Mouse (Mus musculus) neural tube, embryonic 11.5 days (tissue): ENCODE data around the gene Pde10a. TPM values are rescaled to one million over a fixed set of nuclear protein-coding genes. Genes with fewer than 3 reads are reported as not detected.

Experiments used
- ATAC-seq: fragments of 200-750 bp; cut with Nextera tagmentation; 2 replicates; pipeline ENCODE4 v1.8.0; 2017; ENCODE audit warnings: moderate number of reproducible peaks, mild to moderate bottlenecking, moderate TSS enrichment, moderate library complexity; ENCODE audit not compliant: insufficient read depth, low FRiP score, low TSS enrichment
- DNase-seq: peaks from one replicate; pipeline ENCODE4 v3.0.0-alpha.2; 2015; ENCODE audit warnings: low spot score
- H3K27ac ChIP-seq: fragments of 300-500 bp; sonication (generic); 2 replicates; pipeline ENCODE4 v1.5.1; 2014; ENCODE audit warnings: low read depth, mild to moderate bottlenecking, low read length
- H3K27me3 ChIP-seq: fragments of 300-500 bp; sonication (generic); 2 replicates; pipeline ENCODE4 v1.6.1; 2014; ENCODE audit warnings: mild to moderate bottlenecking, low read length, mixed read lengths; ENCODE audit not compliant: control insufficient read depth, insufficient read depth
- H3K36me3 ChIP-seq: fragments of 300-500 bp; sonication (generic); 2 replicates; pipeline ENCODE4 v1.6.1; 2014; ENCODE audit warnings: mild to moderate bottlenecking, low read length, moderate library complexity, mixed read lengths; ENCODE audit not compliant: control insufficient read depth, insufficient read depth
- H3K4me1 ChIP-seq: fragments of 300-500 bp; sonication (generic); 2 replicates; pipeline ENCODE4 v1.6.1; 2014; ENCODE audit warnings: low read length, mixed read lengths; ENCODE audit not compliant: control insufficient read depth, insufficient read depth
- H3K4me2 ChIP-seq: fragments of 300-500 bp; sonication (generic); 2 replicates; pipeline ENCODE4 v1.6.1; 2014; ENCODE audit warnings: low read depth, mild to moderate bottlenecking, moderate library complexity
- H3K4me3 ChIP-seq: fragments of 300-500 bp; sonication (generic); 2 replicates; pipeline ENCODE4 v1.5.1; 2014; ENCODE audit warnings: low read depth, low read length
- H3K9ac ChIP-seq: fragments of 300-500 bp; sonication (generic); 2 replicates; pipeline ENCODE4 v1.6.1; 2014; ENCODE audit warnings: mild to moderate bottlenecking, low read length
- H3K9me3 ChIP-seq: fragments of 300-500 bp; sonication (generic); 2 replicates; pipeline ENCODE4 v1.6.1; 2016; ENCODE audit warnings: low read length; ENCODE audit not compliant: control insufficient read depth
- WGBS: fragments of 180-500 bp; shearing (Covaris S2); extraction: QIAGEN DNeasy Blood & Tissue Kit; methylation state at CpG from one replicate; pipeline ENCODE4 v1.1.7; 2014; 5-methylcytosine and 5-hydroxymethylcytosine counted together
- polyA plus RNA-seq: library from polyadenylated mRNA; unstranded; fragments of >200 nt; fragmentation: Nextera tagmentation; extraction: Ambion mirVana; gene quantifications from 2 replicates; pipeline ENCODE4 v1.2.1, GENCODE M21; 2014

The Pde10a gene
- polyA plus RNA-seq, 1 experiment from 2014 or later: 5.9 TPM

- Histone ChIP-seq H3K36me3 (no peaks in the 10 kb centered on the region), H3K9ac (no peak overlapping the region), H3K27ac (no peak overlapping the region), H3K4me3 (no peak overlapping the region), H3K4me1 (no peaks in the 10 kb centered on the region), H3K9me3 (no peaks in the 10 kb centered on the region), H3K4me2 (no peak overlapping the region), H3K27me3 (no peaks in the 10 kb centered on the region)
- ATAC-seq: no peak
- WGBS: 78% methylated on average over 8 of the region's 8 CpGs
- DNase-seq: no peak
Observed at GRCm38 (mm10) chr17:8898221-8898620, 373.0 kb downstream of the Pde10a start.

- no peaks in the 10 kb centered on the region for H3K9me3 ChIP-seq
- WGBS: 87% methylated on average over 7 of the region's 7 CpGs
- no peak overlapping the region for H3K4me2 ChIP-seq
- ATAC-seq (no peak), DNase-seq (no peak)
- H3K4me1 ChIP-seq: no peaks in the 10 kb centered on the region
- no peak overlapping the region for H3K4me3 ChIP-seq
- H3K9ac ChIP-seq: no peak overlapping the region
- H3K27ac ChIP-seq: no peak overlapping the region
- no peaks in the 10 kb centered on the region for H3K36me3 ChIP-seq
- no peaks in the 10 kb centered on the region for H3K27me3 ChIP-seq
Observed at GRCm38 (mm10) chr17:8899212-8899611, 374.0 kb downstream of the Pde10a start.

GRCm38 (mm10) chr17:8903555-8904283 is 378.5 kb downstream of the Pde10a start:
- Histone ChIP-seq H3K36me3 (no peaks in the 10 kb centered on the region), H3K9ac (no peak overlapping the region), H3K27me3 (no peaks in the 10 kb centered on the region), H3K9me3 (no peaks in the 10 kb centered on the region), H3K4me2 (no peak overlapping the region), H3K4me3 (no peak overlapping the region), H3K27ac (no peak overlapping the region), H3K4me1 (no peaks in the 10 kb centered on the region)
- ATAC-seq (no peak), DNase-seq (no peak)
- 87% methylated on average over 5 of the region's 5 CpGs for WGBS

- H3K9ac ChIP-seq: no peak overlapping the region
- H3K36me3 ChIP-seq: no peaks in the 10 kb centered on the region
- ATAC-seq: no peak
- no peak overlapping the region for H3K27ac ChIP-seq
- no peaks in the 10 kb centered on the region for H3K9me3 ChIP-seq
- no peak for DNase-seq
- H3K4me1 ChIP-seq: no peaks in the 10 kb centered on the region
- H3K4me2 ChIP-seq: no peak overlapping the region
- no peaks in the 10 kb centered on the region for H3K27me3 ChIP-seq
- 68% methylated on average over 5 of the region's 5 CpGs for WGBS
- no peak overlapping the region for H3K4me3 ChIP-seq
Observed at GRCm38 (mm10) chr17:8910571-8910970, 385.4 kb downstream of the Pde10a start.

- Histone ChIP-seq H3K9me3 (no peaks in the 10 kb centered on the region), H3K27me3 (no peaks in the 10 kb centered on the region), H3K27ac (no peak overlapping the region), H3K36me3 (no peaks in the 10 kb centered on the region), H3K4me3 (no peak overlapping the region), H3K4me1 (no peaks in the 10 kb centered on the region), H3K4me2 (no peak overlapping the region), H3K9ac (no peak overlapping the region)
- DNase-seq (no peak), ATAC-seq (no peak)
- WGBS: 85% methylated on average over 3 of the region's 3 CpGs
Observed at GRCm38 (mm10) chr17:8912933-8913332, 387.8 kb downstream of the Pde10a start.

GRCm38 (mm10) chr17:8915693-8916092 is 390.5 kb downstream of the Pde10a start:
- H3K36me3 ChIP-seq: no peaks in the 10 kb centered on the region
- no peaks in the 10 kb centered on the region for H3K27me3 ChIP-seq
- H3K27ac ChIP-seq: no peak overlapping the region
- no peak overlapping the region for H3K4me2 ChIP-seq
- H3K9me3 ChIP-seq: no peaks in the 10 kb centered on the region
- no peak overlapping the region for H3K9ac ChIP-seq
- H3K4me1 ChIP-seq: no peaks in the 10 kb centered on the region
- DNase-seq (no peak), ATAC-seq (no peak)
- H3K4me3 ChIP-seq: no peak overlapping the region

GRCm38 (mm10) chr17:8923074-8923473 is 397.9 kb downstream of the Pde10a start:
- no peak overlapping the region for H3K4me2 ChIP-seq
- ATAC-seq (no peak), DNase-seq (no peak)
- 0 out of 2 replicates have a peak, but pooled peaks cover 3% of the 10 kb centered on the region for H3K4me1 ChIP-seq
- H3K27me3 ChIP-seq: no peaks in the 10 kb centered on the region
- no peaks in the 10 kb centered on the region for H3K36me3 ChIP-seq
- 51% methylated on average over 4 of the region's 4 CpGs for whole genome bisulfite sequencing
- H3K9me3 ChIP-seq: no peaks in the 10 kb centered on the region
- H3K9ac ChIP-seq: no peak overlapping the region
- no peak overlapping the region for H3K4me3 ChIP-seq
- no peak overlapping the region for H3K27ac ChIP-seq

GRCm38 (mm10) chr17:8923727-8924126 is 398.6 kb downstream of the Pde10a start:
- no peaks in the 10 kb centered on the region for H3K9me3 ChIP-seq
- no peaks in the 10 kb centered on the region for H3K27me3 ChIP-seq
- H3K27ac ChIP-seq: no peak overlapping the region
- no peak for ATAC-seq
- 54% methylated on average over 8 of the region's 8 CpGs for WGBS
- no peak overlapping the region for H3K9ac ChIP-seq
- DNase-seq: no peak
- H3K4me2 ChIP-seq: no peak overlapping the region
- no peak overlapping the region for H3K4me3 ChIP-seq
- peaks cover 6% of the 10 kb centered on the region; the same call in 1 of the 2 replicates for H3K4me1 ChIP-seq
- no peaks in the 10 kb centered on the region for H3K36me3 ChIP-seq

- Histone ChIP-seq H3K4me3 (no peak overlapping the region), H3K27ac (no peak overlapping the region), H3K27me3 (no peaks in the 10 kb centered on the region), H3K4me2 (no peak overlapping the region), H3K9me3 (no peaks in the 10 kb centered on the region), H3K36me3 (no peaks in the 10 kb centered on the region), H3K4me1 (peaks cover 6% of the 10 kb centered on the region; the same call in 1 of the 2 replicates), H3K9ac (no peak overlapping the region)
- no peak for ATAC-seq
- no peak for DNase-seq
- 66% methylated on average over 10 of the region's 10 CpGs for WGBS
Observed at GRCm38 (mm10) chr17:8925819-8926383, 400.7 kb downstream of the Pde10a start.
